Comparison of ENCODE assay signal across 11 mouse cellular contexts in genomic region chr13:48660221-48660734, GRCm38 (mm10). TPM values are rescaled to one million over a fixed set of nuclear protein-coding genes. Genes with fewer than 3 reads are reported as not detected.
DNase-seq lines count a peak whose midpoint lies in the region; ATAC-seq and TF ChIP-seq lines count a peak whose summit lies in the region.
"Had no signal": no experiment of that assay in that cellular context is flagged by ENCODE, and none has a peak within 500 bp of the region (broad histone marks: within the 10 kb centered on the region; RNA-seq: fewer than 3 reads in every experiment).

No protein-coding gene starts in this region.

- no peak overlapping the region for H3K9ac ChIP-seq in kidney, embryonic 15.5 days
- H3K9ac ChIP-seq in stomach, postnatal 0 days (ENCODE audit: low read length), result peak overlapping the region; percentile 73
- H3K9ac ChIP-seq: midbrain, embryonic 12.5 days had no signal

- H3K27me3 ChIP-seq in kidney, embryonic 15.5 days, result peaks cover 97% of the 10 kb centered on the region
- peaks cover 3% of the 10 kb centered on the region; the same call in 1 of the 2 replicates for H3K27me3 ChIP-seq in stomach, postnatal 0 days (ENCODE audit: control insufficient read depth, insufficient read depth, low read length)

- H3K4me2 ChIP-seq in kidney, embryonic 15.5 days, result peak overlapping the region; percentile 50; the same call in 1 of the 2 replicates
- peak overlapping the region; percentile 67 for H3K4me2 ChIP-seq in stomach, postnatal 0 days (replicated peaks; ENCODE audit: low read depth)

- no peak for TF ChIP-seq CTCF in stomach, postnatal 0 days (IDR thresholded peaks at IDR 0.05; ENCODE audit: low read depth)

- peaks cover 50% of the 10 kb centered on the region for H3K4me1 ChIP-seq in kidney, embryonic 15.5 days
- peaks cover 2% of the 10 kb centered on the region; the same call in 1 of the 2 replicates for H3K4me1 ChIP-seq in stomach, postnatal 0 days (replicated peaks; ENCODE audit: control insufficient read depth, insufficient read depth)

- no peak overlapping the region for H3K27ac ChIP-seq in kidney, embryonic 15.5 days
- peak overlapping the region; percentile 89 for H3K27ac ChIP-seq in stomach, postnatal 0 days (replicated peaks)
- H3K27ac ChIP-seq: midbrain, embryonic 12.5 days had no signal

- TF ChIP-seq EP300 in stomach, postnatal 0 days (optimal IDR thresholded peaks at IDR 0.05), result no peak

- peak; percentile 44 for DNase-seq in embryo, embryonic 11 days
- DNase-seq in embryo, embryonic 9.5 days (ENCODE audit: extremely low spot score), result no peak
- no peak for DNase-seq in kidney, adult 8-10 months
- DNase-seq in testis, postnatal 10 days (ENCODE audit: low spot score), result peak; percentile 65
- no peak for DNase-seq in testis, postnatal 14 days (ENCODE audit: low spot score)
- peak; percentile 50 for DNase-seq in stomach, postnatal 0 days (ENCODE audit: low spot score)
- DNase-seq in Muller cell, postnatal 12 days (ENCODE audit: inconsistent ontology term), result no peak
- DNase-seq: adrenal gland, postnatal 36 days; cerebellum, adult 8-10 months had no signal

- no peaks in the 10 kb centered on the region for H3K36me3 ChIP-seq in kidney, embryonic 15.5 days
- no peaks in the 10 kb centered on the region for H3K36me3 ChIP-seq in stomach, postnatal 0 days (ENCODE audit: control insufficient read depth, insufficient read depth, low read length)
- H3K36me3 ChIP-seq: midbrain, embryonic 12.5 days had no signal

- peak overlapping the region; percentile 29; the same call in 1 of the 2 replicates for H3K4me3 ChIP-seq in kidney, embryonic 15.5 days (replicated peaks)
- H3K4me3 ChIP-seq in stomach, postnatal 0 days (ENCODE audit: low read depth, low read length), result peak overlapping the region; percentile 42

- WGBS in kidney, embryonic 15.5 days, result 2% methylated on average over 11 of the region's 11 CpGs
- WGBS in stomach, postnatal 0 days, result 7% methylated on average over 11 of the region's 11 CpGs

- no peak for ATAC-seq in kidney, embryonic 15.5 days (replicated peaks; ENCODE audit: low FRiP score)
- ATAC-seq in stomach, postnatal 0 days (ENCODE audit: low FRiP score, low TSS enrichment), result no peak

- no peaks in the 10 kb centered on the region for H3K9me3 ChIP-seq in kidney, embryonic 15.5 days (replicated peaks)
- H3K9me3 ChIP-seq in stomach, postnatal 0 days (ENCODE audit: control insufficient read depth, low read length), result no peaks in the 10 kb centered on the region
- H3K9me3 ChIP-seq: midbrain, embryonic 12.5 days had no signal

RNA-seq across cellular contexts. Expression of gene Barx1, which starts 2.5 kb away (rescaled TPM):
- 0.10 and 0.12 TPM in 2 replicates for polyA plus RNA-seq in kidney, embryonic 15.5 days (2015; fragmentation: Nextera tagmentation; extraction: Ambion mirVana)
- 164 and 201 TPM in 2 replicates for polyA plus RNA-seq in stomach, postnatal 0 days (2015; fragmentation: Nextera tagmentation; extraction: Ambion mirVana)

RNA-seq across cellular contexts. Expression of gene Ptpdc1, which starts 34.8 kb away (rescaled TPM):
- polyA plus RNA-seq in kidney, embryonic 15.5 days (2015; fragmentation: Nextera tagmentation; extraction: Ambion mirVana), result 10.6 and 11.1 TPM in 2 replicates
- 3.1 and 3.2 TPM in 2 replicates for polyA plus RNA-seq in stomach, postnatal 0 days (2015; fragmentation: Nextera tagmentation; extraction: Ambion mirVana)

Comparison
In these comparisons a context has a peak if more than half of its experiments do, and no peak if none do; other contexts are left out.
1. DNase-seq: peak in embryo, embryonic 11 days (single experiment), testis, postnatal 10 days (single experiment) and stomach, postnatal 0 days (single experiment); none in embryo, embryonic 9.5 days (single experiment), kidney, adult 8-10 months (0 of 2), testis, postnatal 14 days (single experiment) and Muller cell, postnatal 12 days (single experiment).
2. RNA of gene Barx1, which starts 2.5 kb away (polyA plus RNA-seq): 164 to 201 TPM in stomach, postnatal 0 days; 0.10 to 0.12 TPM in kidney, embryonic 15.5 days; every median in the first group is over 100 times any median in the second.